Mouse (Mus musculus) gastrocnemius, adult 2 months (tissue): ENCODE results near the gene Rbms1. TPM values are rescaled to one million over a fixed set of nuclear protein-coding genes. Genes with fewer than 3 reads are reported as not detected.

Source experiments
- DNase-seq: peaks from one replicate; pipeline ENCODE4 v3.0.0; 2022
- H3K27ac ChIP-seq: fragments of 200-600 bp; 2 replicates; pipeline ENCODE4 v1.8.1; 2022; ENCODE audit warnings: mild to moderate bottlenecking
- H3K4me3 ChIP-seq: fragments of 200-600 bp; 2 replicates; pipeline ENCODE4 v1.8.1; 2022; ENCODE audit warnings: mild to moderate bottlenecking, moderate library complexity
- CTCF ChIP-seq: fragments of 200-600 bp; IDR thresholded peaks from 2 replicates; pipeline ENCODE4 v1.8.1; 2022; ENCODE audit warnings: antibody characterized with exemption, mild to moderate bottlenecking, moderate library complexity
- intact Hi-C: fragments of 180-260 bp; cut with DNase I; formaldehyde crosslinking; loops from one replicate; pipeline ENCODE4 v1.15.1; 2025
- total RNA-seq, 2 experiments: library from RNA; stranded (reverse); gene quantifications; 2 replicates each; pipeline ENCODE4 v1.2.3; 2021

Rbms1 gene
- total RNA-seq, 2 experiments from 2014 or later, result 17.2 to 27.8 TPM

DNA sequence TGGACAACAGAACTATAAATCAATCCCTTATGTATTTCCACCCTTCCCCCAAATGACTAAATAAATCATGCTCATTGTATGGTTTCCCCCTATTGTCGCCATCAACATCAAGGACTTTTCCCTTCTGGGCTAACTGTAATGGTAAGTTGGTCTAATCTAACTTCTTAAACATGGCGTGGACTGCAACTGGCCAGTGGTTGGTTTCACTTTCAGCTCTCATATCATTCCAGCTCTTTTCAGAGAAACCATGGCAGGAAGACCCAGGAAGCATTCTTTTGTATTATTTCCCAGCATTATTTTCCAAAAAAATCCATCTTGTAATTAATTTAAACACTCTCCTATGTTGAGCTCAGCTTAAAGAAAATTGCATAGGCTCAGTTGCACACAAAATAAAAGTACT, 23.0 kb downstream of the Rbms1 start:
- peak overlapping the region; percentile 74 for H3K4me3 ChIP-seq
- no peak for TF ChIP-seq CTCF
- no peak for DNase-seq
- intact Hi-C loops, result no loop called here
- peak overlapping the region; percentile 74 for H3K27ac ChIP-seq

GRCm38 (mm10) chr2:60936910-60937309, 26.1 kb downstream of the Rbms1 start:
- Histone ChIP-seq H3K27ac (no peak overlapping the region), H3K4me3 (no peak overlapping the region)
- no peak for TF ChIP-seq CTCF
- no peak for DNase-seq
- intact Hi-C loops, result no loop called here

GRCm38 (mm10) chr2:60928948-60929347, 34.0 kb downstream of the Rbms1 start:
- Histone ChIP-seq H3K4me3 (no peak overlapping the region), H3K27ac (0 out of 2 replicates have a peak overlapping the region, but pooled peaks have one; percentile 2)
- TF ChIP-seq CTCF, result no peak
- intact Hi-C loops, result no loop called here
- DNase-seq, result no peak

DNA sequence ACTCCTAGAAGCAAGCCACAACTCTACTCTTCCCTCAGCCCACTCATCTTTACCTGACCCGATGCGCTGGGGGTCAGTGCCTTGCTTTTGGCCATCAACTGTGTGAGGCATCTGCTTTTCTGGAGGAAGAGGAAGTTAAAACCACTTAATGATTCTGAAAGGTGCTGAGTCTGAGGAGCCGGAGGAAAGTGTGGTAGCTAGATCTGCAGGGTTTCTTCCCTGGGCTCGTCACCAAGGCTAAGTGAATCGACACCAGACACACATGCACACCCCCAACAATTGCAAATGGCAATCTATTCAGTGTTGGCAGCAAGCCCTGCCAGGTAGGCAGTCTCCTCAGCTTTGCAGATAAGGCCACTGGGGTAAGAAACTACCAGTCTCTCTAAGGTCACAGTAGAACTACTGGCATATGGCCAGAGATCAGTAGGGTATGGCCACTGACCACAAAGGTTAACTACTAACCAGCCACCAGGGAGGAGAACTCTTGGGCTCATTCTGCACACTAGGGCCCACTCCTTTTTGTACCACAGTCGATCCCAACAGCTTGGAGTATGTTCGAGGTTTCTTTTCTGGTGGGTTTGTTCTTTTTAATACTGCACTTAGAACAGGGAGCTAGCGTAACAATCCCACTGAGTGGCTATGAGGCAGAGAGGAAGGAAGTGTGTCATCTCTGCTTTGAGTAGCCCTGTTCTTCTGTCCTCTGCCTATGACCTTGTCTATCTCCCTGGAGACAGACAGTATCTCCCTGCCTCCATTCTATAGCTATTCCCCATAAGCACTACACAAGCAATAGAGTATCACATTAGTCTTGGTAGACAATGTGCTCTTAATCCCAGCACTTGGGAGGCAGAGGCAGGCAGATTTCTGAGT, 34.9 kb downstream of the Rbms1 start:
- H3K4me3 ChIP-seq, result no peak overlapping the region
- 0 out of 2 replicates have a peak overlapping the region, but pooled peaks have one; percentile 2 for H3K27ac ChIP-seq
- no peak for DNase-seq
- intact Hi-C loops, result no loop called here
- no peak for TF ChIP-seq CTCF

- Histone ChIP-seq H3K4me3 (no peak overlapping the region), H3K27ac (no peak overlapping the region)
- intact Hi-C loops, result no loop called here
- no peak for DNase-seq
- no peak for TF ChIP-seq CTCF
These were observed 37.9 kb downstream of the Rbms1 start for GRCm38 (mm10) chr2:60925063-60925462.

DNA sequence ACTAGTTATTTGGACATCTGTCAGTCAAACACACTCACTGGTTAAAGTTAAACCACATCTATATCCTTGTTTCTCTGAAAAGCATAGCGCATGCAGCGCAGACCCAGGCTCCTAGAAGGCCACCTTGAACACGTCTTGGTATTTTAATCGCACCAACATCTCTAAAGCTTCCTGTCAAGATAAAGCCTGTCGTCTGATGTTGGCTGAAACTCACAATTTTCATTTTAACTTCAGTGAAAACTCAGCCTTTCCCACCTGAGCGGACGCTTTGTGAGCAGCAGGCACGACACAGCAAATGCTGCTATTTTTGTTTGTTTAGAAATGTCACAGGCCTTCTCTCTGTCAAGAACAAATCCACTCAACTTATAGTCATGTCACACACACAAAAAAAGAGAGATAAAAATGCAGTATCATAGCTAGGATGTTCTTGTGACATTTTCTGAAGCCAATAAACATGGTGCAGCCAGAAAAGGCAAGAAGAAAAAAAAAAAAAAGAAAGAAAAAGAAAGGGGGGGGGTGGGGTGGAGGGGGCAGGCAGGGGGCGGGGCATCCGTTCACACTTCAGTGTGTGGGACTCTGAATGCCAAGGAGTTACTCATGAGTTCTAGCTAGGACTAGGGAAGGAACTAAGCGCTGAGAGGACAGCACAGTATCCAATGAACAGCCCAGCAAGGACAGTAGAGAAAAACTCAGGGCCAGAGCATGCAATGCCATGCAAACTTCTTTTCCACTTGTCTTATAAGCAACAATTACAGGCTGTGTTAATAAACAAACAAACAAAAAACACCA, 39.0 kb downstream of the Rbms1 start:
- intact Hi-C loops, result no loop called here
- no peak for TF ChIP-seq CTCF
- DNase-seq, result no peak
- H3K27ac ChIP-seq, result peak overlapping the region; percentile 65; the same call in 1 of the 2 replicates
- H3K4me3 ChIP-seq, result no peak overlapping the region

- intact Hi-C loops, result no loop called here
- DNase-seq, result no peak
- TF ChIP-seq CTCF, result no peak
- Histone ChIP-seq H3K4me3 (no peak overlapping the region), H3K27ac (peak overlapping the region; percentile 65)
These were observed 39.9 kb downstream of the Rbms1 start for GRCm38 (mm10) chr2:60923111-60923510.

- Histone ChIP-seq H3K27ac (peak overlapping the region; percentile 65), H3K4me3 (no peak overlapping the region)
- TF ChIP-seq CTCF, result no peak
- peak; percentile 25 for DNase-seq
- intact Hi-C loops, result no loop called here
These were observed 40.6 kb downstream of the Rbms1 start for GRCm38 (mm10) chr2:60922351-60922750.

- Histone ChIP-seq H3K27ac (peak overlapping the region; percentile 13), H3K4me3 (peak overlapping the region; percentile 15; the same call in 1 of the 2 replicates)
- intact Hi-C loops, result no loop called here
- DNase-seq, result no peak
- no peak for TF ChIP-seq CTCF
These were observed 42.9 kb downstream of the Rbms1 start for GRCm38 (mm10) chr2:60920076-60920475.

- Histone ChIP-seq H3K4me3 (no peak overlapping the region), H3K27ac (peak overlapping the region; percentile 51; the same call in 1 of the 2 replicates)
- TF ChIP-seq CTCF, result no peak
- no peak for DNase-seq
- intact Hi-C loops, result no loop called here
These were observed 44.6 kb downstream of the Rbms1 start for GRCm38 (mm10) chr2:60918401-60918800.

- peak overlapping the region; percentile 9 for H3K27ac ChIP-seq
- TF ChIP-seq CTCF, result no peak
- H3K4me3 ChIP-seq, result no peak overlapping the region
- DNase-seq, result no peak
- intact Hi-C loops, result no loop called here
These were observed 48.3 kb downstream of the Rbms1 start for GRCm38 (mm10) chr2:60914524-60915280.

GRCm38 (mm10) chr2:60913281-60913680, 49.7 kb downstream of the Rbms1 start:
- Histone ChIP-seq H3K4me3 (no peak overlapping the region), H3K27ac (peak overlapping the region; percentile 25; the same call in 1 of the 2 replicates)
- TF ChIP-seq CTCF, result no peak
- intact Hi-C loops, result no loop called here
- no peak for DNase-seq
